Mouse (Mus musculus) layer of hippocampus, postnatal 10 days (tissue): ENCODE data around the gene Six3. TPM values are rescaled to one million over a fixed set of nuclear protein-coding genes. Genes with fewer than 3 reads are reported as not detected.
A peak's percentile ranks its signal among the peaks of the same experiment; 100 is the strongest.

Source experiments
- DNase-seq, 2 experiments: peaks; one replicate each; pipeline ENCODE4 v3.0.0; 2021; ENCODE audit warnings: low spot score in 2 of 2
- total RNA-seq, 2 experiments: library from RNA; stranded (reverse); gene quantifications; 2 replicates each; pipeline ENCODE4 v1.2.3; 2021

Gene Six3
- total RNA-seq, 2 experiments from 2014 or later, result 0.43 to 0.54 TPM

DNA sequence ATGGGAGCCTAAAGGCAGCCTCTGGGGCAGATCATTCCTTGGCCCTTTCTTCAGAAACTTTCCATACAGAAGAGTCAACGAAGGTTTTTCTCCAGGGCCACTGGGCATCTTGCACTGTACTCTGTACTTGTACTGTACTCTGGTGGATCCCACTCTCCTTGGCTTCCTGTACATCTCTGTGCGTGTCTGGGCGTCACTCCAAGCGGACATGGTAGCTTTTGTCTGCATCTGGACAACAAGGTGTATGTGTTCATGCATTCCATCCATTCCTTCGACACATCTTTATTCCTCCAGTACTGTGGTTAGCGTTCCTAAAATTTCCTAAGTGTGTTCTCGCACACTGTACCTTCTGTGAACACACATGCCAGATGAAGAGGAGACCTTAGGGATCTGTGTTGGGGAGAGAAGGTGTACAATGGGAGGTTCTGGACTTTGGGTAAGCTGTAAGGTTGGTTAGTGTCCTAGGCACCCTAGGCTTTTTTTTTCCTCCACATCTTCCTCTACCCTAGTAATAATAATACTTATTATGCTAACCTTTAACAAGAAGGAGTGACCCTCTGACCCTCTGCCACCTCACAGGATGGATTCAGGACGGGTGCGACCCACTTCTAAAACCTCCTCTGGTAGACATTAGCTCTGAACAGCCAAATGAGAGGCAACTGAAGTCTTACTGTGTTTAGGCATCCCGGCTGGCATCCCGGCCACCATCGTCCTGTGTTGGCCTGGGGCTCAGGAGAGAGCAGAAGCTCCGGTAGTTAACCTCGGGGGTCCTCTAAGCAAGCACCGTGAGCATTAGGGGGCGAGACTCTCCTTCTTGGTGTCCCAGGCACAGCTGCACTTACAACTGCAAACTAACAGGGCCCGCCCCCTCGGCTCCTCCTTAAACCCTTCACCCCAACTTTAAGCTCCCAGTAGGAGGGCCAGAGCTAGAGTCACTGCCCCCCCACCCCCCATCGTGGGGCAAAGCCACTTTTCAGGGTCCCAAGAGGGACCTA is 1.6 kb upstream of the Six3 start:
- no peak for DNase-seq

DNA sequence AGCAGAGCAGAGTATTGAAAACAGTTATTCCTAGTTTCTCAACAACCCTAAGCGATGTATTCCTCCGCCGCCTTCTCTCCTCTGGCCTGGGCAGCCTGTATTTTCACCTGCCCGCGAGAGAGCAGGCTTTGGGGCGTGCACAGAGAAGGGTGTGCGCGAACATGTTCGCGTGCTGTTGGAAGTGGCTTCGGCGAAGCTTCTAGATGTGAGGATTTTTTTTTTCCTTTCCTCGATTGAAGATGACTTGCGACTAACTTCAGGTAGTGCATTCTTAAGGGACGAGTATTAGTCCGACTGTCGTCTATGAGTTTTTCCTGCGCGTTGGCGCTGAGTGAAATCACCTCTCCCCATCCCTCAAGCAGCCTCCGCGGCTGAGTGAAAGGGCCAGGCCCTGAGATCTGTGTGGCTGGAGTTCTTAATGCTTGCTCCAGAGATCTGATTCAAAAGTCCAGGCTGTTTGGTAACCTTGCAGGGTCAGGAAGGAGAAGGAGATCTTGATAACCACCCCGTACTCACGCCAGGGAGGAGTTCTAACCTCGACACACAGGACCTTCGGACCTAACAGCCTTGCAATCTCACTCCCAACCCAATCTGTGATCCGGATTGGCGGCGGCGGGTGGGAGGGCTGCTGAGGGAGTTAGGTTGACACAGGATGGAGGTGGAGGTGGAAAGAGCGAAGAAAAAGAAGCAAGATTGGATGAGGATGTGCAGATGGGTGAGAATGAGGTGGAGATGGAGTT is 712 bp upstream of the Six3 start:
- no peak for DNase-seq

GRCm38 (mm10) chr17:85614011-85614721 is 758 bp downstream of the Six3 start:
- no peak for DNase-seq

- no peak for DNase-seq
Measured at GRCm38 (mm10) chr17:85614722-85615331, 1.4 kb downstream of the Six3 start.

GRCm38 (mm10) chr17:85615586-85615985 is 2.2 kb downstream of the Six3 start:
- DNase-seq, result no peak

- DNase-seq, result no peak
Measured at GRCm38 (mm10) chr17:85616526-85617500, 3.4 kb downstream of the Six3 start.

GRCm38 (mm10) chr17:85617566-85618358 is 4.4 kb downstream of the Six3 start:
- DNase-seq, result no peak

GRCm38 (mm10) chr17:85618359-85619112 is 5.1 kb downstream of the Six3 start:
- DNase-seq, result no peak

DNA sequence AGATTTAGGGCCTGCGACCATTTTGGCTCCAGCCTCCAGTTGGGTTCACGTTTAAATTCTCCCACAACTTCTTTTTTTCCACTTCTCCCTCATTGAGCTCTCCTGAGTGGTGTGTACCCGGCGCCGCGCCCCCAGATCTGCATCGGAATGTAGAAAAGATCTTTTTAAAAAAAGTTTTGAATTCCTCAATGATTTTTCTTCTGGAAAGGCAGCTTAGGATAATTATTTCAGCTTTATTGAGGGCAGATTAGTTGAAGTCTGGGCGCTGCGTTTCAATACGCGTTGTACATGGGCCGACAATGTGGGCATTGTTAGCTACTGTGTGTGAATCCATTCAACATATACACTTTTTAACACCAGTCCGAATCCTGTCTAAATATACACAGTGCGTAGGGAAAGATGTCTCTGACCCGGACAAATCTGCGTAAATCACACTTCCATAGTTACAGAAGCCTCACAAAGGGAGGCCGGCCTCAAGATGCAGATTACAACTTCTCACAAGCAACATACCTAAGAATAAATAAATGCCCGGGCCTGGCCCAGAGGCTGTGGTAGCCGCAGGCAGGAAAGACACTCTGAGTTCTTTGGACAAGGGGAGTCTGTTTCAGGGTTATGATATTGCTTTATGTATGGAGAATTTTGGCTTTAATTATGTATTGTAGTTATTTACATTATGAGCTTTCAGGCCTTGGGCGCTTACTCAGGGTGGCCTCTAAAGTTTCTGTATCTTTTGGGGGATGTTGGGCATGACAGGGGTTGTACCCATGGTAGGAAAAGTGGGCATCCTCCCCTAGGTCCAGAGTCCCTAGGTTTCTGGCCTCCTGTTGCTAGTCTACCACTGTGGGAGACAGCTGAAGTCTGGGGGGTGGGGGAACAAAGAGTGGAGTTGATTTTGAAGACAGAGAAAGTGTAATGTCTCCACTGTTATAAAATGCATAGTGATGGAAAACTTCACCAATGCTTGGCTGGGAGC is 6.0 kb downstream of the Six3 start:
- DNase-seq, result no peak

- no peak for DNase-seq
Measured at GRCm38 (mm10) chr17:85620086-85620481, 6.7 kb downstream of the Six3 start.

- peak in 1 of 2 experiments; percentile 32 for DNase-seq
Measured at GRCm38 (mm10) chr17:85620680-85621504, 7.5 kb downstream of the Six3 start.

- DNase-seq, result no peak
Measured at GRCm38 (mm10) chr17:85621505-85622310, 8.3 kb downstream of the Six3 start.

DNA sequence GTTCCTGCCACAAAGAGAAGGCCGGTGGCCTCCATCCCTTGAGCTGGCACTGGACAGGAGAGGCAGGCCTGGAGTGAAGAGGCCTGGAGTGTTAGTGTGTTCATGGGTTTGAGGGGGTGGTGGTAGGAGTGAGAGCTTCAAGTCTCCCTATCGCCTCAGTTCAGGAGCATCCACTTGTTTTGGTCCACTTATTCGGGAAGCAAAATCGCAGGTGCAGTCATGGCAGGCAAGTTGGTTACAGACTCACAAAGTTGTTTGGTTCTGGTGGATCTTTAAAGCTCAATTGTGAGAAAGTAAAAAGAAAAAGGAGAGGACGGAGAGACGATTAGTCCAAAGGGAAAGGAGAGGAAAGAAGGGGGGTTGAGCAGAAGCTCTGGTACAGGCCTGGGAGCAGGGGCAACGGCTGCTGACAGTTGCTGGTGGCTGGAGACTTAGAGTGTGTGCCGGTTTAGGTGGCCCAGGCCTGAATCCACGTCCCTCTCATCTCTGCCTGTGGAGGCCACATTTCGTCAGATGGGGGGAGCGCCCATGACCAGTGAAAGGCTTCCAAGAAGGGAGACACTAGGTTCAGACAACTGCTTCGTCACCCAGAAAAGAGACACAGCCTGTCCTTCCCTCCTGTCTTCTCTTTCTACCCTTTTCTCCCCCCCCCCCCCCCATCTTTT is 9.2 kb downstream of the Six3 start:
- DNase-seq, result no peak

- DNase-seq, result no peak
Measured at GRCm38 (mm10) chr17:85623161-85624050, 10.0 kb downstream of the Six3 start.
